Mouse (Mus musculus) lung, embryonic 14.5 days (tissue): ENCODE results near the gene Foxl2. TPM values are rescaled to one million over a fixed set of nuclear protein-coding genes. Genes with fewer than 3 reads are reported as not detected.

Experiments used
- ATAC-seq: fragments of 200-750 bp; cut with Nextera tagmentation; 2 replicates; pipeline ENCODE4 v1.8.0; 2017; ENCODE audit warnings: mild to moderate bottlenecking, moderate TSS enrichment, moderate library complexity; ENCODE audit not compliant: insufficient read depth
- DNase-seq: peaks from one replicate; pipeline ENCODE4 v3.0.0-alpha.2; 2015
- H3K27ac ChIP-seq: fragments of 300-500 bp; sonication (generic); 2 replicates; pipeline ENCODE4 v1.5.1; 2014; ENCODE audit warnings: low read depth, mild to moderate bottlenecking, moderate library complexity
- H3K27me3 ChIP-seq: fragments of 300-500 bp; sonication (generic); 2 replicates; pipeline ENCODE4 v1.6.1; 2014; ENCODE audit warnings: low read length, control low read depth; ENCODE audit not compliant: insufficient read depth
- H3K36me3 ChIP-seq: fragments of 300-500 bp; sonication (generic); 2 replicates; pipeline ENCODE4 v1.6.1; 2014; ENCODE audit warnings: control low read depth; ENCODE audit not compliant: insufficient read depth
- H3K4me1 ChIP-seq: fragments of 300-500 bp; sonication (generic); 2 replicates; pipeline ENCODE4 v1.6.1; 2014; ENCODE audit warnings: antibody characterized with exemption, control low read depth; ENCODE audit not compliant: insufficient read depth
- H3K4me2 ChIP-seq: fragments of 300-500 bp; sonication (generic); 2 replicates; pipeline ENCODE4 v1.6.1; 2014; ENCODE audit warnings: mild to moderate bottlenecking
- H3K4me3 ChIP-seq: fragments of 300-500 bp; sonication (generic); 2 replicates; pipeline ENCODE4 v1.5.1; 2014; ENCODE audit warnings: low read depth, low read length
- H3K9ac ChIP-seq: fragments of 300-500 bp; sonication (generic); 2 replicates; pipeline ENCODE4 v1.6.1; 2014
- H3K9me3 ChIP-seq: fragments of 300-500 bp; sonication (generic); 2 replicates; pipeline ENCODE4 v1.6.1; 2016; ENCODE audit warnings: low read depth, low read length, control low read depth
- CTCF ChIP-seq: IDR thresholded peaks from 2 replicates; pipeline ENCODE4 v1.5.1; 2016; ENCODE audit warnings: antibody characterized with exemption, low read depth
- WGBS: fragments of 180-500 bp; shearing (Covaris S2); extraction: QIAGEN DNeasy Blood & Tissue Kit; methylation state at CpG from one replicate; pipeline ENCODE4 v1.1.7; 2014; 5-methylcytosine and 5-hydroxymethylcytosine counted together
- polyA plus RNA-seq: library from polyadenylated mRNA; unstranded; fragments of >200 nt; fragmentation: Nextera tagmentation; extraction: Ambion mirVana; gene quantifications from 2 replicates; pipeline ENCODE4 v1.2.1, GENCODE M21; 2014

The Foxl2 gene
- polyA plus RNA-seq, 1 experiment from 2014 or later, result not detected

DNA sequence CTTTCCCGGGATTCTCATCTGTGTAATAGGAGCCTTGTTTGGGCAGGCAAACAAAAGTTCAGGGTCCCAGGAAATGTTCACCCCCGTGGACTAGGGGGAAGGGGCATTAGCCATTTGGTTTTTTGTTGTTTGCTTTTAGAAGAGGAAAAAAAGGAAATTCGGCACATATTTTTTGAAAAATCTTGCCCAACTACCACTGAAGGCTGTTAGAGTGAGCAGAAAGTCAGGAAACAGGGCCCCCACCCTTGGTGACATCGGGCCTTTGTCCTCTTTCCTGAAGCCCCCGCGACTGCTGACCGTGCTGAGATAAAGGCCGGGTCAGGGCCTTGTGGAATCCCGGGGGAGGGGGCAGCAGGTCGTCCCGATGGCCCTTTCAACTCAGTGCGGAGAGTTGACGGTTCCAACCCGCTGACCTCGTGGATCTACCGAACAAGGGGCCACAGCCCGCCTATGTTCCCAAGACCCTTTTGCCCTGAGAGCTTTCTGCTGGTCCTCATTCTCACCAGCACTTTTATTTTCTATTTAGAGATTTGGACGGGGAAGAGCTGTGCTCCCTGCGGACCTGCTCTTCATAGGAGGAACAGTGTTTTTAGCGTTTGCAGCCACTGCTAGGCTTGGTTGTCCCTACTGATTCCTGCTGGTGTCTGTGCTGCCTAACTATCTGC is 7.5 kb downstream of the Foxl2 start:
- no peak for TF ChIP-seq CTCF
- WGBS, result 1% methylated on average over 20 of the region's 20 CpGs

DNA sequence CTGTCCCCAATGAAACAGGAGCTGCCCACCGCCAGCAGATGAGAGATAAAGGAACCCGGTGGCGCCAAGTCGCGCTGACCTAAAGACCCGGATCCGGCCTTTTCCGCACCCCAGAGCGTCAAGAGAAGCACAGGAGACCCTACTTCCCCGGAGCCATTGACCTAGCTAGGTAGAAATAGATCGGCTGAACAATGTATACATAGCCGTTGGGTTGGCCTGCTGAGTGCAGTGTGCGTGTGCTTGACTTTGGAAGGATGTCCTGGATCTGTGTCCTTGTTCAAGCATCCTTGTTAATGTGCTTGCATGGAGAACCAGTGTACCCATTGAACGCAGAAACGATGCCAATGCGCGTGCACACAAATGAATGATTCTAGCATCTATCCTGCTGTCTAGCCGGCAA is 8.6 kb downstream of the Foxl2 start:
- Histone ChIP-seq H3K9me3 (no peaks in the 10 kb centered on the region), H3K27ac (no peak overlapping the region), H3K9ac (no peak overlapping the region), H3K4me2 (no peak overlapping the region), H3K4me3 (no peak overlapping the region), H3K27me3 (peaks cover 85% of the 10 kb centered on the region), H3K36me3 (no peaks in the 10 kb centered on the region), H3K4me1 (no peaks in the 10 kb centered on the region)
- ATAC-seq (no peak), DNase-seq (no peak)
- WGBS, result 13% methylated on average over 18 of the region's 18 CpGs
- TF ChIP-seq CTCF, result no peak

More for the DNA sequence above, 7.5 kb downstream of the Foxl2 start:
- no peaks in the 10 kb centered on the region for H3K9me3 ChIP-seq
- no peak for DNase-seq
- no peak for ATAC-seq
- no peak overlapping the region for H3K27ac ChIP-seq
- no peak overlapping the region for H3K9ac ChIP-seq
- H3K27me3 ChIP-seq, result peaks cover 94% of the 10 kb centered on the region
- H3K4me3 ChIP-seq, result no peak overlapping the region
- H3K4me2 ChIP-seq, result no peak overlapping the region
- no peaks in the 10 kb centered on the region for H3K4me1 ChIP-seq
- no peaks in the 10 kb centered on the region for H3K36me3 ChIP-seq

GRCm38 (mm10) chr9:98965084-98965483 is 10.0 kb downstream of the Foxl2 start:
- peak; percentile 57; the same call in 1 of the 2 replicates for ATAC-seq
- WGBS, result 4% methylated on average over 18 of the region's 18 CpGs
- Histone ChIP-seq H3K27ac (no peak overlapping the region), H3K9ac (no peak overlapping the region), H3K4me3 (no peak overlapping the region), H3K4me2 (no peak overlapping the region), H3K27me3 (peaks cover 78% of the 10 kb centered on the region), H3K9me3 (no peaks in the 10 kb centered on the region), H3K4me1 (no peaks in the 10 kb centered on the region), H3K36me3 (no peaks in the 10 kb centered on the region)
- peak; percentile 70 for TF ChIP-seq CTCF
- DNase-seq, result peak; percentile 73

GRCm38 (mm10) chr9:98973101-98973521 is 18.0 kb downstream of the Foxl2 start:
- Histone ChIP-seq H3K4me2 (peak overlapping the region; percentile 63), H3K27me3 (peaks cover 64% of the 10 kb centered on the region), H3K4me1 (no peaks in the 10 kb centered on the region), H3K4me3 (peak overlapping the region; percentile 34), H3K27ac (no peak overlapping the region), H3K36me3 (no peaks in the 10 kb centered on the region), H3K9me3 (no peaks in the 10 kb centered on the region), H3K9ac (peak overlapping the region; percentile 29; the same call in 1 of the 2 replicates)
- TF ChIP-seq CTCF, result no peak
- WGBS, result under 1% methylated on average over 40 of the region's 40 CpGs
- peak; percentile 70; the same call in 1 of the 2 replicates for ATAC-seq
- peak; percentile 37 for DNase-seq

GRCm38 (mm10) chr9:98973561-98973960 is 18.5 kb downstream of the Foxl2 start:
- Histone ChIP-seq H3K9ac (no peak overlapping the region; the same call in 1 of the 2 replicates), H3K9me3 (no peaks in the 10 kb centered on the region), H3K4me1 (no peaks in the 10 kb centered on the region), H3K4me2 (peak overlapping the region; percentile 63), H3K36me3 (no peaks in the 10 kb centered on the region), H3K27me3 (peaks cover 64% of the 10 kb centered on the region), H3K27ac (no peak overlapping the region), H3K4me3 (peak overlapping the region; percentile 34; the same call in 1 of the 2 replicates)
- ATAC-seq (peak; percentile 9; the same call in 1 of the 2 replicates), DNase-seq (no peak)
- no peak for TF ChIP-seq CTCF
- 8% methylated on average over 7 of the region's 7 CpGs for WGBS

DNA sequence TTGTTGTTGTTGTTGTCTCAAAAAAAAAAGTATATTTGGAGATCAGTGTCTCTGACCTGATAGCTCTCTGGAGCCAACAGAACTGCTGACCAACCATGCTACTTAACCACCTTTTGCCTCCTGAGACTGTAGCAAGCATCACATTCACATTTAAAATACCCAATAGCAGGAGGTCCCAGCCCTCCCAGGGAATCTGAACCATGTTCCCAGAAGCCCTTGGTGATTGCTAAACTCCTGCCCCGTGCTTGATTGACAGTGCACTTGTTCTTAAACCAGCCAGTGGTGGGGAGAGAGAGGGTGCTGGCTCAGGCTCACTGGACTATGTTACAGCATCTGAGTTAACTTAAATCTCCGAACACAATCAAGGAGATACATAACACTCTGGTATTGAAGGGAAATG is 19.8 kb downstream of the Foxl2 start:
- Histone ChIP-seq H3K9ac (no peak overlapping the region), H3K4me2 (no peak overlapping the region), H3K36me3 (no peaks in the 10 kb centered on the region), H3K4me3 (no peak overlapping the region), H3K27ac (no peak overlapping the region), H3K27me3 (peaks cover 59% of the 10 kb centered on the region), H3K9me3 (no peaks in the 10 kb centered on the region), H3K4me1 (no peaks in the 10 kb centered on the region)
- no peak for ATAC-seq
- no peak for DNase-seq
- no peak for TF ChIP-seq CTCF
- WGBS, result 36% methylated on average over 2 of the region's 2 CpGs

- Histone ChIP-seq H3K9ac (no peak overlapping the region), H3K4me3 (no peak overlapping the region), H3K4me2 (no peak overlapping the region), H3K36me3 (no peaks in the 10 kb centered on the region), H3K27me3 (peaks cover 47% of the 10 kb centered on the region), H3K9me3 (no peaks in the 10 kb centered on the region), H3K4me1 (no peaks in the 10 kb centered on the region), H3K27ac (no peak overlapping the region)
- DNase-seq, result no peak
- TF ChIP-seq CTCF, result no peak
- ATAC-seq, result no peak
- 96% methylated on average over 1 of the region's 1 CpGs for WGBS
These were observed 21.0 kb downstream of the Foxl2 start for GRCm38 (mm10) chr9:98976081-98976480.
